Mouse (Mus musculus): Measurements from ENCODE around the gene Pqlc2.

Pqlc2 gene

GRCm38 (mm10) chr4:139307916-139308315 is 2.6 kb downstream of the Pqlc2 start:
- DNase-seq (ENCODE audit: low read depth in 2 of 2, low spot score in 2 of 2) = no peak

DNA sequence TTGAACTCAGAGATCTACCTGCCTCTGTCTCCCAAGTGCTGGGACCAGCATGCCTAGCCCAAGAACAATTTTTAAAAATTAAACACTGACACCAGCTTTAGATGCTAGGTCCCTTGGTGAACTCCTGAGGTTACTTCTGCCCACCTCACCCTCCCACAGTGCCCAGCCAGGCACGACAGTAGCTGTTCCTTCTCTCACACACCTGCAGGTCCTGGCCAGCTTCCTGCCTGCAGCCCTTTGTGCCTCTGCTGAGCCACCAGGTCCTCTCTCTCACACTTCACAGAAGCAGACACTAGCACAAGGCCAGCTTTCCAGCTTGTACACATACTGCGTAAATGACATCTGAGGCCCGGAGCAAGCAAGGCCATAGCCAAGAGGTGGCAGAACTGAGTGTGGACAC is 5.0 kb downstream of the Pqlc2 start:
- DNase-seq (ENCODE audit: low read depth in 2 of 2, low spot score in 2 of 2) = no peak

DNA sequence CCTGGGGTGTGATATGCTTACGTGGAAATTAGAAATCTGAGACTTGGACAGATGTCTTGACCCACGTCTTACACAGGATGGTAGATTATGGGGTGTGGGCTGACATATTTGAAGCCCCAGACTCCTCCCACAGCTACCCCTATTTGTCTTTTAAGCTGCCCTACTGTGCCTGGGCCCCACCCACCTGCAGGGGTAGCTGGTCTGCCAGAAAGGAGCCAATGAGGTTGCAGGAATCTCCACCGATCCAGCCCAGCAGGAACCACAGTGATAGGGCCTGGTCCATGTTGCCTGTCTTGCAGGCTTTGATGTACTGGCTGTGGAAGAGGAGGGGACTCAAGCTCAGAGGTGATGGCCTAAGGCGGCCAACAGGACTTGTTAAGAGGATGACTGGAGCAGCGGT is 8.3 kb downstream of the Pqlc2 start:
- DNase-seq (ENCODE audit: low read depth in 2 of 2, low spot score in 2 of 2) = no peak

DNA sequence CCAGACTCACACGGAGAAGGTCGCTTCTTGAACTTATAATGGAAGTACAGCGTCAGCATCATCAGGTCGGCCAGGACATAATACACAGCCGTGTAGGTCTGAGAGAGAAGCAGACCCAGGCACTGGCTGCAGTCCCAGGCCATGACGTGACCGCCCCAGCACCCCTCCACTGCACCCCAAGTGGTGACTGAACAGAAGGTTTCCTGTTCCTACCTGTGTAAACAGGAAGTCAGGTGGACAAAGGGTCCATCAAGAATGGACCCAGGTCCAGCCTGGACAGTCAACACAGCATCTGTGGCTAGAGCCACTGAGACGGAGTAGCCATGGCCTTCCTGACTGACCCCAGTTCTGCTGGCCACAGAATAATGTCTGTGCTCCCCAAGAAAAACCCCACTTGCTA is 8.7 kb downstream of the Pqlc2 start:
- no peak for DNase-seq (ENCODE audit: low read depth in 2 of 2, low spot score in 2 of 2)

GRCm38 (mm10) chr4:139298671-139299366 is 11.7 kb downstream of the Pqlc2 start:
- DNase-seq (ENCODE audit: low read depth in 2 of 2, low spot score in 2 of 2) = no peak

DNA sequence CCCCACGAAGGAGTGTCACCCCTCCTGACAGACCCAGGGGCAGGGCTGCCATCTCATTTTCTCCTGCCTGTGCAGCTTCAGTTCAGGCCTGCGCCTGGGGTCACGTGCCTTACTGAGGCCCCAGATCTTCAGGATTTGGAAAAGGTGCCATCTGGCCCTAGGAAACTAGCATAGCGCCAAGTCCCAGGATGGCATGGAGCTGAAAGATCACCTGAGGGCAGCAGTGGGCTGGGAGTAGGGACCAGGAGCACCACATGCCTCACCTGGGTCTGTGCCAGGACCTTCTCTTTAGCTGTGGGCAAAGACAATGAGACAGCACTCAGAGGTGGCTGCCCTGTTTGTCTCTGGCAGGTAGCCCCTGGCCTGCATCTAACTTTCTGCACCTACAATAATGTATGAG is 12.9 kb downstream of the Pqlc2 start:
- DNase-seq (ENCODE audit: low read depth in 2 of 2, low spot score in 2 of 2) = no peak

GRCm38 (mm10) chr4:139292038-139292437 is 18.5 kb downstream of the Pqlc2 start:
- no peak for DNase-seq (ENCODE audit: low read depth in 2 of 2, low spot score in 2 of 2)

DNA sequence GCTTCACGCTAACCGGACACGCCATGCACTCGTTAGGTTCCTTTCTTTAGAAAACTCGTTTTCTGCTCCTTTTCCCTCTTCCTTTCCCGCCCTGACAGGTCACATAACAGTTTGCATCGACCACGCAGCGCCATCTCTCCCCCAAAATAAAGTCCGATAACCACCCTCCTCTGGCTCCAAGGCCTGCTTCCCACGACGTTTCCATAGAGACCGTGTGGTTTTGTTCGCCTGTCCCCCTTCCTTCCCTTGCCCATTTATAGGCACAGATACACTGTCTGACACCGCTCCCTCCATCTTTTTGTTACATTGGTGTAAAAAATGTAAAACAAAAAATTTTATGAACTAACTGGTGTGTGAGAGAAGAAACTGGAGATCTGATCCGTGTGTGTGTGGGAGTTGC is 19.4 kb downstream of the Pqlc2 start:
- DNase-seq (ENCODE audit: low read depth in 2 of 2, low spot score in 2 of 2) = no peak

DNA sequence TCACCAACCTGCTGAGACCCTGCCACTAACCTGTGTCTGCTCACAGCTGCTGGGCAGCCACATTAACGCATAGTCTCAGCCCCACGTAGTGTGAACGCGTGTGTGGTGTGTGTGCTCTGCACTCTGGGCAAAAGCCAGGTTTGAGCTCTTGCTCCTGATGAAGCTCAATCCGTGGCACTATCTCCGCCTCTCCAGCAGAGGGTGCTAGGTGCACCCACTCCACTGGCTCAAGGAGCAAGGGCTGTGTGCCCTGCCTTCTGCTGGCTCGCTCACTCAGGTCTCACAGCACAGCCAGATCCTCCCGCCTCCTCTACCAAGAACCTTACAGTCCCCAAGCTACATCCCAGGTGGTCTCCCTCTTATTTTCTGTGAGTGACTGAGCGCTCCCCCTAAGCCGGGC is 21.5 kb downstream of the Pqlc2 start:
- no peak for DNase-seq (ENCODE audit: low read depth in 2 of 2, low spot score in 2 of 2)

DNA sequence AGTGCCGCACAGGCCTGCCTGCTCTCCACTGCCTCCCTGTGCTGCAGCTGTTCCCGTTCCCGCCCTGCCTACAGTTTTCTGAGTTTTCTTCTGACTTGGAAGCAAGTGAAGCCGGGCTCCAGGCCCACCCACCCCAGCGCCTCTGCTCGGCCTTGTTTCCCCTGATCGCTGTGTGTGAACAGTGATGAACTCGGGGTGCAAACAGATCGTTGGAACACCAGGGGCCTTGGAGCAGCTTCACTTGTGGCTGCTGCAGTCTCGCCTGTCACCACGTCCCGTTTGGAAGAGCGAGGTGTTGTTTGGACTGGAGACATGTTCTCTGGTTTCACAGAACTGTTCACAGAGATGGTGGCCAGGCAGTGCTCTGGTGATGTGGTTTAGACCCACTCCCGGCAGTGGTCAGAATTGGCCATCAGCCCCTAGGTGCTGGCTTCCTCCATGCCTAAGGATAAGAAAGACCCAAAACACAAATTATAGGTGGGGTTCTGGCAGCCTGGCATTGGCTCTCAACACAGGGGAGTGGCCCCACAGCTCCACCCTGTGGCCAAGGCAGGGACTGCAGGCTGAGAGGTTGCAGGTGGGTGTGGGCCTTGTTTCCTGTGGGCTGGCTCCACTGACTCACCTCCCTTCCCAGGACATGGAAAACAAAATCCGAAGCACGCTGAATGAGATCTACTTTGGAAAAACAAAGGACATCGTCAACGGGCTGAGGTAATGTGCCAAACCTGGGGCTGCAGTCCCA is 23.2 kb downstream of the Pqlc2 start:
- DNase-seq (ENCODE audit: low read depth in 2 of 2, low spot score in 2 of 2) = peak; percentile 79 to 82

GRCm38 (mm10) chr4:139286234-139286633 is 24.3 kb downstream of the Pqlc2 start:
- DNase-seq (ENCODE audit: low read depth in 2 of 2, low spot score in 2 of 2) = no peak

DNA sequence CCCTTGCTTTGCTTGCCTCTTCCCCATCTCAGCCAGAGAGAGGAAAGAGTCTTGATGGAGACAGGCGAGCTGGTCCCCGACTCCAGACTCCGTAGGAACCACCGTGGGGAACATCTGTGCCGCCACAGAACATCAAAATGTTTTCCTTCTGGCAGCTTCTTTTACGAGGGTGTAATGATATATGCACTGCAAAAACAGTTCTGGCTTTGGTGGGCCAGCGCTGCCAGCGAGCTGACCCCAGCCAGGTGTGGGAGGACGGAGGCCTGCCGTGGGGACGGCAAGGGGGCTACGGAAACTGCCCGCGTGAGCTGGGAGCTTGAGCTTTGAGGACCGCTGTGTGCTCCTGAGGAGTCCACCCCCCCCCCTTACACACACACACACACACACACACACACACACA is 25.6 kb downstream of the Pqlc2 start:
- no peak for DNase-seq (ENCODE audit: low read depth in 2 of 2, low spot score in 2 of 2)

GRCm38 (mm10) chr4:139282955-139283417 is 27.5 kb downstream of the Pqlc2 start:
- DNase-seq (ENCODE audit: low read depth in 2 of 2, low spot score in 2 of 2) = no peak

DNA sequence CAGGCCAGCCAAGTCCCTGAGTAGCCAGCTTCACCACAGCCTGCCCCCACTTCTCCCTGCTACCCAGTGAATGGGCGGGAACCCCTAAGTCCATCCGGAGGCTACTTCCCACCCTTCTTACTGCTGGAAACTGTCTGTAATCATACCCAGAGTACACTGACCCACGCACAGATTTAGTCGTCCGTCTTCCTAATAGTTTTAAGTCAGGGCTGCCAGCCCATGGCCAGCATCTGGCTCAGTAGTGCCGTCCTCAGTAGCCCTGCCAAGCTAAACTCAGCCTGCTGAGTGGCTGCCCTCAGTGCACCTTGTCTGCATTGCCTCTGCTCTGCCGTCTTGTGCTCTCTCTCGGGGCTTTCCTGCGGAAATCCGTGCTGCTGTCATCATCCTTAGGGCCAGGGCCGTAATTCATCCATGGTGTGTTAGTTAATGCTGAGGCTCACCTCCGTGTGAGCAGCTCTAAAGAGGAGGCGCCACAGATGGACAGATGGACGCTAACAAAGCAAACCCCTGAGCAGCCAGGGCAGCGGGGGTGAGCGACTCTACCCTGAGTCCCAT is 28.6 kb downstream of the Pqlc2 start:
- DNase-seq (ENCODE audit: low read depth in 2 of 2, low spot score in 2 of 2) = no peak

DNA sequence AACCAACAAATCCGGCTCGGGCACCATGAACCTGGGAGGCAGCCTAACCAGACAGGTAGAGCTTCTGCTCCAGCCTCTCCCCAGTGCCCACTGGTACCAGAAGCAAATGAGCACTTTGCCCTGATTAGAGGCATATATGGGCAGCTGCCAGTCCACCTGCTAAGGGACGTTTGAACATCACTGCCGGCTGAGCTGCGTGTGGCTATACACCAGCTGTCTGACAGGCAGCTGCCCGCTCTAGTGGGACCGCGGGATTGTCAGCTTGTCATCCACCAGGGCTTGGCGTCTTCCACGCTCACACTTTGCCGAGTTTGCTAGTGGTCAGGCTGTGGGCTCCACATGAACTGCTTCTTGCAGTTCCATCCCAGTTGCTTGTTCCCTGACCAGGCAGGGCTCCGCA is 30.0 kb downstream of the Pqlc2 start:
- no peak for DNase-seq (ENCODE audit: low read depth in 2 of 2, low spot score in 2 of 2)

- no peak for DNase-seq (ENCODE audit: low read depth in 2 of 2, low spot score in 2 of 2)
Measured at GRCm38 (mm10) chr4:139276411-139276810, 34.1 kb downstream of the Pqlc2 start.

DNA sequence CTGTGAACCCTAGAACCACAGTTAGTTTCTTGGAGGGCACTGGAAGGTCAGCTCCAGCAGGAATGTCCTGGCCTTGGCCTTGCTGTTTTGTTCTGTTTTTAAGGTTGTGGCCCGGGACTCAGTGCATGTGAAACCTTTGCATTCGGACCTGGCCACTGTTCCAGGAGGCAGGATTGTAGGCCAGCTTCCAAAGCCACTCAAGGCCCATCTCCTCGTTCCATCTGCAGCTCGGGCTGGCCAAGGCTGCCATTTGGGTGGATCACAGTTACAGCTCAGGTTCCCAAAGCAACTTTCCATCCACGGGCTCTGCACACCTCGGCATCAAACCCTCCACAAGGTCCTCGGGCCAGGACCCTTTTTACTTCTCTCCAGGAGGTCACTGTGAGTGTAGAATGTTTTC is 35.9 kb downstream of the Pqlc2 start:
- DNase-seq (ENCODE audit: low read depth in 2 of 2, low spot score in 2 of 2) = no peak

- no peak for DNase-seq (ENCODE audit: low read depth in 2 of 2, low spot score in 2 of 2)
Measured at GRCm38 (mm10) chr4:139272951-139273680, 37.4 kb downstream of the Pqlc2 start.

DNA sequence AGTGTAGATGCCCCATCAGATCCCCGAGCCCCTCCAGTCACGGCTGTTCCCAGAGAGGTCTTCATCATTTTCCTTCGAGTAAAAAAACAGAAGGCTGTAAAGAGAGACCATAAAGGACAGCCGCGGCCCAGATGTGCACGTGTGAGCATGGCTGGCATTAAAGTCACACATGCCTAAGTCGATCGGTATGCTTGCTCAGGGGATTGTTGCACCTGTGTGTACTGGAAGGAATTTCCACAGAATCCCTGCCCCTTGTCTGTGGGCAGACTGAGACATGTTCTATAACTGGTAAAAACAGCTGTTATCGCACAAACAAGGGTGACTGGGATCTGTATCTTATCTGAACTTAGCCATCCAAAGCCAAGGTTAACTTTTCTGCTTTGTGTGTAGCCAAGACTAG is 38.9 kb downstream of the Pqlc2 start:
- no peak for DNase-seq (ENCODE audit: low read depth in 2 of 2, low spot score in 2 of 2)

DNA sequence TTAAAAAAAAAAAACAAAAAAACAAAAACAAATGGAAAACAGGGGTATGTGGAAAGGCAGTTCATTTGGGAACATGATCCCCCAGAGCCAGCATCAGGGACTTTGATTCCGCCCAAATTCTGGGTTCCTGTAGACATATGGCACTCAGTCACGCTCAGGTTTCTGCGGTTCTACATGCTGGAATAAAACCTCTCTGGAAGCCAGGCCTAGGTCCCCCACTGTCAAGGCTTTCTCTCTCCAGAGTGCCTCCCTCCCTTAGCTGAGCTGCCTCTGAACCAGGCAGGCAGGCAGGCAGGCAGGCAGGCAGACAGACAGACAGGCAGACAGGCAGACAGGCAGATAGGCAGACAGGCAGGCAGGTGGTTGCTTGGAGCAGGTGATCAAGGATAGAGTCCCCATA is 40.3 kb downstream of the Pqlc2 start:
- no peak for DNase-seq (ENCODE audit: low read depth in 2 of 2, low spot score in 2 of 2)

GRCm38 (mm10) chr4:139268242-139268641 is 42.3 kb downstream of the Pqlc2 start:
- DNase-seq (ENCODE audit: low read depth in 2 of 2, low spot score in 2 of 2) = no peak

- no peak for DNase-seq (ENCODE audit: low read depth in 2 of 2, low spot score in 2 of 2)
Measured at GRCm38 (mm10) chr4:139267335-139267734, 43.2 kb downstream of the Pqlc2 start.

All from CD8-positive naive resting alpha-beta T cell, adult 2 months (primary cell).